Mouse (Mus musculus): ENCODE measurements around the gene Rnd3.

The Rnd3 gene

DNA sequence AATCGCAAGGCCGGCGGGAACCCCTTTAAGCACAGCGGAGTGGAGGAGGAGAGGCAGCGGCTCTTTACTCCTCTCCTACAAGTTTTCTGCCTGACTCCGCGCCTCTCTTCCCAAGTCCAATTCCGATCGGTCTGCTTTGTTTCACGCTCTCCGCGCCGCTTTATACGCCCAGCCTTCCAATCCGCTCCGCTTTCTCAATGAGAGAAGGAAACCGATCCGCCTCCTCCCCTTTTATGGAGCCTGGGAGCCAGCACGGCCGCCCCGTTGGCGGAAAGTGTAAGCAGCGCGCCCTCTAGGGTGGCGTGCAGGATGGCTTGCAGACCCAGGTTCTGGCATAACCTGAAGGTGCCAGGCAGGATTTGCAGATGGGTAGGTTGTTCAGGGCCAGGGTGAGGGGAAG, at the start of gene Rnd3:
Gene Rnd3 (minus strand): TSS at position 137 of the 400 bp plus-strand sequence.
- peak; percentile 86 for DNase-seq

- no peak for DNase-seq
Observed at GRCm38 (mm10) chr2:51192319-51192718, 43.4 kb upstream of the Rnd3 start.

GRCm38 (mm10) chr2:51185762-51186161, 36.9 kb upstream of the Rnd3 start:
- DNase-seq, result no peak

GRCm38 (mm10) chr2:51182990-51183389, 34.1 kb upstream of the Rnd3 start:
- no peak for DNase-seq

GRCm38 (mm10) chr2:51181376-51181775, 32.5 kb upstream of the Rnd3 start:
- no peak for DNase-seq

- no peak for DNase-seq
Observed at GRCm38 (mm10) chr2:51179096-51179495, 30.2 kb upstream of the Rnd3 start.

DNA sequence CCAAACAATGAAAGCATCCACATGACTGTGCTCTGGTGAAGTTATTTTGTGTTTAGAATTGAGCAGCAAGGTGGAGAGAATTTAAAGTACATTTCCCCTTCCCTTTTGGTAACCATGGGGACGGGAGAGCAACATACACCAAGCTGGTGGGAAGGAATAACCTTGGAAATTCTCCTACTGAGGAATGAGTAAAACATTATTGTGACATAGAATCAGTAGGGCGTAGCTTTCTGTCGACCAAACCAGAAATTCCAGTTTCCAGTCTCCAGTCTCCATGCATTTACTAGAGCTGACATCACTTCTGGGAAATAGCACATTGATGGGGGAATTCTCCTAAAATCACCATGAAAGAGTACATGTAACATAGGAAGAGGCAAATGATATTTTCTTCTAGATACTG, 28.7 kb upstream of the Rnd3 start:
- DNase-seq, result no peak

DNA sequence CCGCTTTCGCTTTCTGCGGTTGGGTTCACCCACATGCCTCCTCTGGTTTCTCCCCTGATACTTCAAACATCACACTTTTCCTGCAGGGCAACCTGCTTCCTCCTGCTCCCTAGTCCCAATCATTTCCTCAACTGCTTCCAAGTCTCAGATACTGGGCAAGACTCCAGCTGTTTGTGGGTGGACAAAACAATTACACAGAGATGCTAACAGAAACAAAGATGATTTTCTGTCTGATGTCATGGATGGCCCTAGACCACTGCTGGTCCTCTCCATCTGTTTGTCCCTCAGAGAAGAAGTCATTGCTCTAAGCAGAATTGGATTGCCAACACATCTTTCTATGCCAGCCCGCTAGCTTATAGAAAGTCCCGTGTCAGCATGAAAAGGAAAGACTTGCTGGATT, 26.4 kb upstream of the Rnd3 start:
- DNase-seq, result no peak

- DNase-seq, result no peak
Observed at GRCm38 (mm10) chr2:51161110-51161509, 12.2 kb upstream of the Rnd3 start.

GRCm38 (mm10) chr2:51148454-51148853, 457 bp downstream of the Rnd3 start:
- peak; percentile 12 for DNase-seq

DNA sequence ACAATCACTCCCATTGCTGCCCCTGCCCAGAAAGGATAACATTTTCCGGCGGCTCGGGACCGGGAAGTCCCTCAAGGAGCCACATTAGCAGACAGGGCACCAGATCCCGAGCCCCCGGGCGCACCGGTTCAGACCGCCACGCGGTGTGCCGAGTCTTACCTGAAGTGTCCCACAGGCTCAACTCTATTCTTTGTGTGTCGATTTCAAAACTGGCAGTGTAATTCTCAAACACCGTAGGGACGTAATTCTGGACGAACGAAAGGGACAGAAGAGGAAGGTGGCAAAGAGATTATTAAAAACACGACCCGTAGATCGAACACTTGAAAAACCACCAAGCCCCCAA, 875 bp downstream of the Rnd3 start:
- no peak for DNase-seq

DNA sequence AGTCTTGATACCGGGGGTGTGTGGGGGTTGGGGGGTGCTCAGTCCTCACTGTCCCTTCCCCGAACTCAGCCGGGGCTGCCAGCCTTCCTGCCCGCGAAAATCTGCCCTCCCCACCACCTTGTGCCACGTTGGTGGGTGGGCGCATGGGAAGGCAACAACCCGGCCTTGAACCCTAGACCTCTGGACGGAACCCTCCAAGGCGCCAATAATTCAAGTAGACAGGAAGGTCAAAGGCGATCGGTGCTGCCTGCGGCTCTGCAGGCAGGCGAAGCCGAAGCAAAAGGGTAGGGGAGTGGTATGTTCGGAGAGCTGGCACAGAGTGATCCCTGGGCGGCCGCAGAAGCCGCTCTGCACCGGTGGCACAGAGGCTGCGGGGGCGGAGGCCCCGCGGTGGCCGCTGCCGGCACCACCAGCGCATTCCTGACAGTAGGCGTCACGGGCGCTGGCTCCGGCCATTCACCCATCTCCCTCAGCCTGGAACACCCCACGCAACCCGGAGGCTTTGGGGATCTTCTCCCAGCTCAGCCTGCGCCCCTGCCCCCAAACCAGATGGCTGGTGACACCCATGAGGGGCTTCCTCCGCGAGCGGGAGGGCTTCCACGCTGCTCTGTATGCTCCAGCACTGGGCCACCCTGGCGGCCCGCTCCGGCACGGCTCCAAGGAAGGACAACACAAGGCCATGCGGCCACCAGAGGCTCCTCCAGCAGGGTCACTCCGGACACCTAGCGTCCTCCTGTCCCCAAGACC, 1.4 kb downstream of the Rnd3 start:
- peak; percentile 50 for DNase-seq

GRCm38 (mm10) chr2:51146871-51147317, 2.0 kb downstream of the Rnd3 start:
- peak; percentile 54 for DNase-seq

- DNase-seq, result peak; percentile 57
Observed at GRCm38 (mm10) chr2:51145838-51146470, 3.0 kb downstream of the Rnd3 start.

- DNase-seq, result no peak
Observed at GRCm38 (mm10) chr2:51144380-51145120, 4.4 kb downstream of the Rnd3 start.

GRCm38 (mm10) chr2:51142422-51142821, 6.5 kb downstream of the Rnd3 start:
- DNase-seq, result no peak

DNA sequence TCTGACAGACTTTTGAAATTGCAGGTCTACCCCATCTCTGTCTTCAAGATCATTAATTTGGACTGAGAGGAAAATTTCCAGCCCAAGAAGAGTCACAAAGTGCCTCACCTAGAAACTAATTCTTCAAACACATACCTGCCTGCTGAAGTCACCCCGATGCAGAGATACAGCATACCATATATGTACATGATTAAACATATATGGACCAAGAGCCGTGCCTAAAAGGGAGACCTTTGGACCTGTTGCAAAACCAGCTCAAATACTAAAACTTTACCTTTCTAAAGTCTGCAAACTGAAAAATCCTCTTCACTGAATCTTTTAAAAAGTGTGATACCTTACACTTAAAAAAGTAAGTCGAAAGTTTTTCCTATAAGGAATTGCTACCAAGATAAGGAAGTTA, 7.6 kb downstream of the Rnd3 start:
- DNase-seq, result no peak

DNA sequence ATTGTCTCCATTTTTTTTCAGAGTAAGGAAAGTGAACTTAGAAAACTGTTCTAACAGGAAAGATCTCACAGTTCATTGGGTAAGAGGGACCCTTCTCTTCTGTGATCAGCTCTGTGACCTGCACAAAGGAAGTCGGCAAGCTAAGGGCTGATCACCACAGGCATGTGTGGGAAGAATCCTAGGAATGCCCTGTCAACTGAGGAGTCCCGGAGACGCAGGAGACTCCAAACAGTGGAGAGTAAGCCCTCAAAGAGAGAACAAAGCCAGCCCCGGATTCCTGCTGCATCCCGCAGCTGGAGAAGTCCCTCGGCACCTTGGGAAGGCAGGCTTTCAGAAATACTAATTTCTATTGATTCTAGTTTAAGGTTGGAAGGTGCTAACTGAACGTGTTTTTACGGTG, 8.4 kb downstream of the Rnd3 start:
- DNase-seq, result no peak

- DNase-seq, result no peak
Observed at GRCm38 (mm10) chr2:51139912-51140446, 8.9 kb downstream of the Rnd3 start.

DNA sequence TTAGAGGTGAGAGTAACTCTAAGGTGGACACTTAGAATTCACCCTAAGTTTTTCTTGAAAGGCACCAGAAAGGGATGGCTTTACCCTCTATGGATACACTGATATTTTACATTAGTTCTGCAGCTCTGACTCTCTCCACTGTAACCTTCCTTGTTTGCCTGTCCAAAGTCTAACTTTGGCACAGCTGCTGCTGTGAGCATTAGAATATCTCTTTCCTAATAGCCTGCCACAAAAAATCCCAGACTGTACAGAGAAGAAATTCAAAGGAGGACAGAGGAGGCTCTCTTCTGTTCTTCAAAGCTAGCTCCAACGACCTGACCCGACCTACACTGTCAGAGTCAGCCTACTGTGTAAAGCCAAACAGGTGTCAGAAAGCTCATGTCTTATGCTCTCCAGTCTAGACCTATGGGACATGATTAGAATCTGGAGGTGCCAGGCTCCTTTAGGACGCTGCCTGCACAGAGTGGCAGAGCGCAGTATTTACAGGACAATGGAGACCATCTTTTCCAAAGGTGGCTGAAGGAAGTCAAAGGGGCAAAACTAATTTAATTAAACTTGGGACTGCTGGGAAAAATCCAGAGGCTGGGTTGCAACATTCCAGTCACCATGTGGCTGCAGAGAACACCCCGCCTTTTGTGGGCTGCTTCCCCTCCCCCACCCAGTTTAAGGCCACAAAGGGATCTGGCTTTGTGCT, 9.5 kb downstream of the Rnd3 start:
- no peak for DNase-seq

DNA sequence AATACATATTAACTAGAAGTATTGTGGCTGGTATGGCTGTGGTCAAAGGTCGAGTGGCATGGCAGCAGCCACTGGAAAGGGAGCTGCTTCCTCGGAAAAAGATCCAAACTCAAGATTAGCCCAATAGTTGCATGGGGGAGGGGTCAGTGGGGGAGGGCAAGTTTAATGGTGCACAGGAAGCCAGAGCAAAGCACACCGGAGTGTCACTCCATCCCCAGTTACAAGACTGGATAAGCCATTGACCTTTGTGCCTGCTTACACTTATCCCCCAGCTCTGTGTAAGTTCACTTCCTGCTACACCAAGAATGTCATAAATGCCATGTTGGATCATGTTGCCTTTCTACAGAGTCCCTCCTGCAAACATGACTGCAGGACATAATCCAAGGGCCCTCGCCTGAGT, 11.2 kb downstream of the Rnd3 start:
- no peak for DNase-seq

DNA sequence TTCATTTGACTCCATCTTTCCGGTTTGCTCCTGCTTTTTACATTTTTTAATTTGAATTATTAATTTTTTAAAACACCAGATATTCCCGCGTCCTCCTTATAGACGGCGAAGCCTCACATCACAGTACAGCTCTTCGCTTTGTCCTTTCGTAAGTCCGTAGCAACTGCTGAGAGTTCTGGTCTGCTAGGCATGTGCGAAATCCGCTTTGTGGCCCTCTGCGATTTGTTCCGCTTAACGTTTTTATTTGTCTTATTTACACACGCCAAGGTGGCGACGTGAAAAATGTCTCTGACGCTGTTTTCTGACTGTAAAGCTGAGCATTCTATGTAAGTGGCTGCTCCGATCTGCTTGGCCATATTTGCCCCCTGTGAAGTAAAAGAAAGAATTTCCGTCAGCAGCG, 16.7 kb downstream of the Rnd3 start:
- no peak for DNase-seq

DNA sequence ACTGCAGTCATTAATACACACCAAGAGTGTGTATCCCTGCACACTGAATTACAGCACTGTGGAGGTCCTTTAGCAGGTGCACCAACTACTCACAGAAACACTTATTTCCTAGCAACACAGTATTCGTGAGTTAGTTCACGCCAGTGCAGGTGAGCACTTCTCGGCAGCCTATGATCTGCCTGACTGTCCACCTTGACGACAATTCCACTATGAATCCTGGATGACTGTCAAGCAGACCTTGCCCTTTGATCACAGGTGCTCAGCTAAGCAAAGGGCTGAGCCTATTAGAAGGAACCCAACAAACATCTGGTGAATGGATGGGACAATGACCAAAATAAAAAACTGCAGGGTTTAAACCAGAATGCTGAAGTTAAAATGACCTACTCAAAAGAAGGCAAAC, 20.8 kb downstream of the Rnd3 start:
- no peak for DNase-seq

Measured in cerebellum, adult 11 months (tissue).